Mouse (Mus musculus) brain, embryonic 14.5 days (tissue): ENCODE measurements around the gene Krt88.

Source experiments
- CTCF ChIP-seq: fragments of 200-500 bp; IDR thresholded peaks from 2 replicates; pipeline ENCODE4 v1.5.1; 2012; ENCODE audit warnings: inconsistent platforms, mild to moderate bottlenecking, moderate library complexity, borderline replicate concordance; ENCODE audit not compliant: insufficient read depth, insufficient read length; ENCODE audit errors: extremely low read depth
- POLR2A ChIP-seq: fragments of 200-500 bp; IDR thresholded peaks from 2 replicates; pipeline ENCODE4 v1.6.1; 2012; ENCODE audit warnings: mild to moderate bottlenecking, inconsistent platforms, borderline replicate concordance; ENCODE audit not compliant: poor library complexity, insufficient read depth, insufficient read length, severe bottlenecking; ENCODE audit errors: extremely low read depth

- TF ChIP-seq CTCF (no peak), POLR2A (no peak)
Observed at GRCm38 (mm10) chr15:101472952-101473528, 25.5 kb downstream of the Krt88 start, which contains the start of gene Krt86.
